Mouse (Mus musculus) megakaryocyte, embryonic 14.5 days (primary cell): Measurements from ENCODE around the gene Usp35.

Experiments
- FLI1 ChIP-seq: IDR thresholded peaks from 2 replicates; pipeline ENCODE4 v1.6.1; 2012; ENCODE audit warnings: low read length, inconsistent platforms, mixed read lengths
- GATA1 ChIP-seq: IDR thresholded peaks from 3 replicates; pipeline ENCODE4 v1.6.1; 2012; ENCODE audit warnings: mixed read lengths, low read length, inconsistent platforms, borderline replicate concordance

DNA sequence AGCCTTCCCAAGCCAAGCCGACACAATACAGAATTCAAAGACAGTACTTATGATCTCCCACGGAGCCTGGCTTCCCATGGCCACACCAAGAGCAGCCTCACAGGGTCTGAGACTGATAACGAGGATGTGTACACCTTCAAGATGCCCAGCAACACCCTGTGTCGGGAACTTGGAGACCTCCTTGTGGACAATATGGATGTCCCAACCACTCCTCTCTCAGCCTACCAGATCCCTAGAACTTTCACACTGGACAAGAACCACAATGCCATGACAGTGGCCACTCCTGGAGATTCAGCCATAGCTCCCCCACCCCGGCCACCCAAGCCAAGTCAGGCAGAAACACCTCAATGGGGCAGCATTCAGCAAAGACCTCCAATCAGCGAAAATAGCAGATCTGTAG, 32.9 kb downstream of the Usp35 start:
- no peak for TF ChIP-seq GATA1
- no peak for TF ChIP-seq FLI1
